Mouse (Mus musculus) embryonic fibroblast, embryonic 13.5 days (primary cell): Measurements from ENCODE around the gene Ddx11. TPM values are rescaled to one million over a fixed set of nuclear protein-coding genes. Genes with fewer than 3 reads are reported as not detected.

Experiments
- H3K27ac ChIP-seq: 2 replicates; pipeline ENCODE4 v1.5.1; 2012; ENCODE audit warnings: low read length, control low read depth, inconsistent platforms; ENCODE audit not compliant: insufficient read depth
- H3K4me1 ChIP-seq: 2 replicates; pipeline ENCODE4 v1.6.1; 2011; ENCODE audit warnings: low read length; ENCODE audit not compliant: control insufficient read depth, insufficient read depth
- H3K4me3 ChIP-seq: 2 replicates; pipeline ENCODE4 v1.5.1; 2011; ENCODE audit warnings: mild to moderate bottlenecking, control low read depth, low read length; ENCODE audit not compliant: insufficient read depth
- CTCF ChIP-seq: IDR thresholded peaks from 2 replicates; pipeline ENCODE4 v1.5.1; 2011; ENCODE audit warnings: mild to moderate bottlenecking, control low read depth, low read length, moderate library complexity, borderline replicate concordance; ENCODE audit not compliant: insufficient read depth
- POLR2A ChIP-seq: IDR thresholded peaks from 2 replicates; pipeline ENCODE4 v1.6.1; 2011; ENCODE audit warnings: low read depth, mild to moderate bottlenecking, control low read depth, low read length, moderate library complexity
- polyA plus RNA-seq: library from polyadenylated mRNA; stranded (reverse); fragments of >200 nt; gene quantifications from 2 replicates; pipeline ENCODE4 v1.2.4, GENCODE M21; 2011; ENCODE audit warnings: low read depth; ENCODE audit not compliant: missing spikeins, insufficient read length

Ddx11 gene
- polyA plus RNA-seq, 1 experiment: 9.4 TPM

DNA sequence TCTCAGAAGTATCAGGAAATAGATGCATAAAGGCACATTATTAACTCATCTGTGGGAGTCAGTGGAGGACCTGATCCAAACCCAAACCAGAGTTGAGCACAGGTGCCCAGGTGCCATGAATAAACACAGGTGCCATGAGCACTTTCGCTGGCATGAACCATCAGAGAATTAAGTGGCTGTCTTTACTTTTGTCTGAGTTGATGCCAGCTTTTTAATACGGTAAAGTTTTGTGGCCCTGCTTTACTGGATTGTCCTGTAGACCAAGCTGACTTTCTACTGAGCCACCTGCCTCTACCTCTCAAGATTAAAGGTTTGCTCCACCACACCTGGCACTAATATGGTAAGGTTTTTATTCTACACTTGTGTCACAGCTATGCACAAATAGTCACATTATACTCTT is 31.3 kb upstream of the Ddx11 start:
- no peak overlapping the region for H3K27ac ChIP-seq
- no peak for TF ChIP-seq POLR2A
- no peak for TF ChIP-seq CTCF

DNA sequence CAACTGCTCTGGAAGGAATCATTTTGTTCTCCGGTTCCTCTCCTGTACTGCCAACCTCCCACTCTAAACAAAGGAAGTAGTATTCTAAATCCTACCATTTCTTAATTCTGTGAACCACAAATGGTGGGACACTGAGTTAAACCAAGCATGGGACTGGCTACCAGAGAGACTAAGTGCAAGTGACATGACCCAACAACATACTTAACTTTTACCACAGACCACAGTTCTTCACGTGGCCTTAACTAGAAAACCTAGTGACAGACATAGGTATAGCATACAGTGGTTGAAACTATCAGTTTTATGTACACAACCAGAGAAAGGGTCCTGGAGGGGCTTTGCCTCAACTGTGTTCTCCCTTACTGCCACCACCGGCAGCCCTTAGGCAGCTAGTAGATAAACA is 30.7 kb upstream of the Ddx11 start:
- no peaks in the 10 kb centered on the region for H3K4me1 ChIP-seq
- TF ChIP-seq CTCF (no peak), POLR2A (no peak)
- no peak overlapping the region for H3K27ac ChIP-seq
- H3K4me3 ChIP-seq: no peak overlapping the region

More for the DNA sequence above, 31.3 kb upstream of the Ddx11 start:
- no peaks in the 10 kb centered on the region for H3K4me1 ChIP-seq
- H3K4me3 ChIP-seq: no peak overlapping the region

DNA sequence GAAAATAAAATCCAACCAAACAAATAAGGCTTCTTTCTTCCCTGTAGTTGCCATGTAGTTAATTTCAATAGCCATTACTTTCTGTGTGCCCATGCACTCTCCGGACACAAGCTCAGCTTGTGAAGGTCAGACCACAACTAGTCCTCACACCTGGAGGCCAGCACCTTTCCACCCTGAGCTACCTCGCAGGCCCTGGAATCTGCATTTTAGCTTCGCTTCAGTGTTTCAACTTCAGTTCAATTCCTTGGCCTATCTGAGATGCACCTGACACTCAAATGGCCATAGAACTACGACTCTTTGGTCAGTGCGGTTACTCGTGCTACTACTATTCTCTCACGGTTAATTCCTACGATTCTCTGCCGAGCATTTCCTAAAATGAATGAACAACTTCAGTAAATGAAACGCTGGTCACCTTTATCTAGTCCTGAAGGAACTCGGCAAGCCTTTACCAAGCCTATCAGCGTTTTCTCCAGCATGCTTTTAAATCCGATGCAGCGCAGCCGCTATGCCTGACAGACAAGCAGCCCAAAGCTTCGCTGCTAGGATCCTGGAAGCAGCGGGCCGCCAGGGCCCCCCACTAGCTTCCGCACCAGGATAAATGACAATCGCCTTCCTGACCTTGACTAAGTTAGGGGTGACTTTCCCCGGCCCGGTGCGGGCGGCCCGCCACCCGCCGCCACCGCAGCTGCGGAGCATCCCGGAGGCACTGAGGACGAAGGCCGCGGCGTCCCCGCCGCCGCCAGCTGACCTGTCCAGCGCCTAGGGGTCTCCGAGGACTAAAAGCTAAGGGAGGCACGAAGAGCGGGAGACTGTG is 22.5 kb upstream of the Ddx11 start:
- no peak for TF ChIP-seq CTCF
- TF ChIP-seq POLR2A: no peak
- H3K4me1 ChIP-seq: peaks cover 4% of the 10 kb centered on the region
- peak overlapping the region; percentile 97 for H3K4me3 ChIP-seq
- H3K27ac ChIP-seq: peak overlapping the region; percentile 80

DNA sequence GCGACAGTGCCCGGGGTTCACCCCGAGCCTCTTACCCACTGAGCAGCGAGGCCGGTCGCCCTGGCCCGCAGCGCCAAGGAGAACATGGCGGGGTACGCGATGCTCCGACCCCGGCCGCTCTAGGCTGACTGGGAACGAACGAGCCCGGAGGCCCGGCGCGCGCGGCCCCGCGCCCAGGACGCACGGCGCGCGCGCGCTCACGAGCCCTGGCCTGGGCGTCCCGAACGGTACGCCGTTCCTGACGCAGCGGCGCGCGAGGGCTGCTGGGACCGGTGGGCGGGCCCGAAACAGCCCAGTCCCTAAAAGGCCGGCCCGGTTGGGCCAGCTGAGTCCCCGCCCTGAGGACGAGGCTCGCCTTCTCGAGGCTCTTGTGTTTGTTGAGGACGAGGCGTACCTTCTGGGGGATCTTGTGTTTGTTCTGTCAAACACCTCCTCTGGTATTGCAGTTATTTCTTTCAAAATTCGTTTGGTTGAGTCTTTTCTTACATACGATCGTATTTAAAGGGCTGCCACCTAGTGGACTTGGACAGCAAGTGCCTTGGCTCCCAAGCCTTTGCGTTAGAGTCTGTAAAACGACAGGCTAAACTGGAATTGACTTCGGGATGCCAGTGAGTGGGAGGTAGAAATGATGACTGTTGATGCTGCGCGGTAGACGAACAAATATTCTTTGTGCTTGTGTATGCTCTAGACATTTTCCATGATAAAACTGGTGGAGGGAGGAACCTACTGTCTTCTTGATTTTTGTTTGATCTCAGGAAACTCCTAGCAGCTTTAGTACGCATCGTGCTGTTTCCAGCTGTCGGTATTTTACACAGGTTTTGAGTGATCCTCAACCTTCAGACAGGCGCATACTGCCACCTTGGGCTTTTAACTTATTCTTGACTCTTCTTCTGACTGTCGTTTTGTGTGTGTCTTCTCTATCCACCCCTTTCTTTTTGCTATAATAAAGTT is 21.7 kb upstream of the Ddx11 start, which contains the start of gene Ndufv2:
Ndufv2 (minus strand) TSS at position 180 of the 951 bp plus-strand sequence.
- Histone ChIP-seq H3K4me3 (peak within 1 kb of the TSS; percentile 97), H3K4me1 (peaks cover 4% of the 10 kb centered on the region), H3K27ac (peak within 1 kb of the TSS; percentile 88)
- TF ChIP-seq CTCF (peak; percentile 39; the same call in 1 of the 2 replicates), POLR2A (peak; percentile 88)

DNA sequence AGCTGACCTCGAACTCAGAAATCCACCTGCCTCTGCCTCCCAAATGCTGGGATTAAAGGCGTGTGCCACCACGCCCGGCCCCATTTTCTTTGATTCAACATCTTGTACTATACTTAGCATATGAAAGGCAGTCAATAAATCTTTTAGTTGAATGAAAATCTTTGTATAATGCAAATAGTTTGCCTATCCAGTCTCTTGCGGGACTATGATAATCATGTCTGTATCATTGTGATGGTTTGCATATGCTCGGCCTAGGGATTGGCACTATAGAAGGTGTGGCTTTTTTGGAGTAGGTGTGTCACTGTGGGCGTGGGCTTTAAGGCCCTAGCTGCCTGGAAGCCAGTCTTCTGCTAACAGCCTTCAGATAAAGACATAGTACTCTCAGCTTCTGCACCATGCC is 19.2 kb upstream of the Ddx11 start:
- no peak overlapping the region for H3K27ac ChIP-seq
- TF ChIP-seq POLR2A: no peak
- no peak for TF ChIP-seq CTCF
- peaks cover 4% of the 10 kb centered on the region for H3K4me1 ChIP-seq
- no peak overlapping the region for H3K4me3 ChIP-seq

DNA sequence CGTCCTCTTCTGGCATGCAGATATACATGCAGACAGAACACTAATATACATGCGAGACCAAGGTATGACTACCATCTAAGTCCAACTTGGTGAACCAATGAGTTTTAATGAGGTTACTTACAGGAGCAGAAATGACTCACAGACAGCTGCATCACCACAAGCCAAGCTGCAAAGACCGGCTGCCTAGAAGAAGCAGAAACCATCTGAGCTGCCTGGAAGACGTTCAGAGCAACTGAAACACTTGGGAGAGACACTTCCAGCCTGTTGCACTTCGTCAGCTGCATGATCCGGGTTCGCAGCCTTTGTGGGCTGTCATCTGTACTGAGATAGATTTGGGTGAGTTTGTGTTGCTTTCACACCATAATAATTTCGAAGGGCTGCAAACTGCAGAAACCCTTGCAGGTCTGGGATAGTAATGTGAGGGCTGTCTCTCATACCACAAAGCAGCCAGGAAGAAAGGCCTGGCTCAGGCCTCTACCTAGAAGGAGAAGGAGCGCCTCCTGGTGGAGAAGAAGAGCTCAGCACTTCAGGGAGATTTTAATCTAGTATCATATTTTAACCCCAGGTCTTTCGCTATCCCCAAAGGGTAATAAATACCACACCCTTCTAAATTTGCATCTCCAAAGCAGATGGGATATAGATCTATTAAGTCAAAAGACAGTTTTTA is 16.6 kb upstream of the Ddx11 start:
- Histone ChIP-seq H3K4me1 (no peaks in the 10 kb centered on the region; the same call in 1 of the 2 replicates), H3K27ac (no peak overlapping the region), H3K4me3 (no peak overlapping the region)
- TF ChIP-seq POLR2A (no peak), CTCF (peak; percentile 20; the same call in 1 of the 2 replicates)

DNA sequence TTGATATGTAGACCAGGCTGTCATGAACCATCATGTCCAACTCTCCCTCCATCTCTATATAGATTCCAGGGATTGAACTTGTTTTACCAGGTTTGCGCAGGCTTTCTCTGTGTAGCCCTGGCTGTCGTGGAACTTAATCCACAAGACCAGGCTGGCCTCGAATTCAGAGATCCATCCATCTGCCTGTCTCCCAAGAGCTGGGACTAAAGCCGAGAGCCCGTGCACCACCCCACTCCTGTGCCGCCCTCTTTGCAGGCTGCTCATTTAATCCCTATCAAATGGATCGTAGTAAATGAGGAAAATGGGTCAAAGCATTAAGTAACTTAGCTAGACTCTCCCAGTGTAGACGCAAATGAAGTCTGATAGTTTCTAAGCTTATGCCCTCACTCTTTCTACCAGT is 15.9 kb upstream of the Ddx11 start:
- no peak for TF ChIP-seq CTCF
- no peak for TF ChIP-seq POLR2A

DNA sequence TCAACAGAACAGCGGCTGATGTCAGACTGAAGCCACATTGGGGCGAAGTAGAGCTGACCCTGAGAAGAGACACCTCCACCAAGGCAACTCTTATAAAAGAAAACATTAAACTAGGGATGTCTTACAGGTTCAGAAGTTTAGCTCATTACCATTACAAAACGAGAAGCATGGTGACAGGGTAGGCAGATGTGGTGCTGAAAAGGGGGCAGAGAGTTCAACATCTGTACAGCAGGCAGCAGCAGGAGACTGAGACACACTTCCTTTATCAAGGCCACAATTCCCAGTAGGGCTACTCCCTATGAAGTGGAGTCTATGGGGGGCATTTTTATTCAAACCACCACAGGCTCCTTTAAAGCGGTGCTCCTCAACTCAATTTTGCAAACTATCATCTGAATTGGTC is 15.1 kb upstream of the Ddx11 start:
- H3K4me3 ChIP-seq: no peak overlapping the region
- peaks cover 4% of the 10 kb centered on the region; the same call in 1 of the 2 replicates for H3K4me1 ChIP-seq
- no peak for TF ChIP-seq POLR2A
- no peak for TF ChIP-seq CTCF
- no peak overlapping the region for H3K27ac ChIP-seq

More for the DNA sequence above, 15.9 kb upstream of the Ddx11 start:
- H3K4me3 ChIP-seq: no peak overlapping the region
- H3K4me1 ChIP-seq: peaks cover 1% of the 10 kb centered on the region; the same call in 1 of the 2 replicates
- no peak overlapping the region for H3K27ac ChIP-seq

DNA sequence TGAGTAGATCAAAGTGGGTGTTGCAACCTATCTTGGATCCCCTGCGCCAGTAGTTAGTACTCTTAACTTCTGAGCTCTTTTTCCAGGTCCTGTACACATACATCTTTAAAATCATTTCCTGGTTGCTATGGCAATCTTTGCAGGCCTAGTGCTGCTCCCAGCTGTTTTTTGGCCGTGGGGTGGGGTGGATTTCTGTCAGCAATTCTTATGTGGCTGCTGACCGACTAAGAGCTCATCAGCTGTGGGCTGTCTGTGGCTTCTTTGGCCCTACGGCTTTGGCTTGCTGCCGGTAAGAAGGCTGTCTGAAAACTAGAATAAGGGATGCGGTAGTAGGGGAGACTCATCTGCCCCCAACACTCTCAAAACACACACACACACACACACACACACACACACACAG is 12.6 kb upstream of the Ddx11 start:
- H3K4me3 ChIP-seq: peak overlapping the region; percentile 68; the same call in 1 of the 2 replicates

More for the DNA sequence above, 12.6 kb upstream of the Ddx11 start:
- Histone ChIP-seq H3K27ac (no peak overlapping the region; the same call in 1 of the 2 replicates), H3K4me1 (peaks cover 4% of the 10 kb centered on the region; the same call in 1 of the 2 replicates)
- no peak for TF ChIP-seq CTCF
- no peak for TF ChIP-seq POLR2A
